Mouse (Mus musculus): ENCODE measurements around the gene Smn1. TPM values are rescaled to one million over a fixed set of nuclear protein-coding genes. Genes with fewer than 3 reads are reported as not detected.

Smn1 gene
- polyA plus RNA-seq, 1 experiment from 2014 or later = 39.3 TPM

Other genes with a start within 250 kb of the Smn1 start
- 44.1 and 50.1 TPM in 2 replicates for gene Cartpt, start 223.8 kb upstream of the Smn1 start, polyA plus RNA-seq (2015; fragmentation: Nextera tagmentation; extraction: Ambion mirVana)
- gene Mccc2, start 109.2 kb upstream of the Smn1 start, polyA plus RNA-seq (2015; fragmentation: Nextera tagmentation; extraction: Ambion mirVana) = 49.1 and 50.2 TPM in 2 replicates
- gene Bdp1, start 20.8 kb upstream of the Smn1 start, polyA plus RNA-seq (2015; fragmentation: Nextera tagmentation; extraction: Ambion mirVana) = 21.9 and 23.1 TPM in 2 replicates
- 114 and 132 TPM in 2 replicates for gene Serf1, start 16.8 kb upstream of the Smn1 start, polyA plus RNA-seq (2015; fragmentation: Nextera tagmentation; extraction: Ambion mirVana)
- 1.4 and 1.5 TPM in 2 replicates for gene Naip2, start 77.2 kb downstream of the Smn1 start, polyA plus RNA-seq (2015; fragmentation: Nextera tagmentation; extraction: Ambion mirVana)
- 1.7 and 2.0 TPM in 2 replicates for gene Naip5, start 121.5 kb downstream of the Smn1 start, polyA plus RNA-seq (2015; fragmentation: Nextera tagmentation; extraction: Ambion mirVana)
- 1.5 and 2.1 TPM in 2 replicates for gene Naip6, start 192.8 kb downstream of the Smn1 start, polyA plus RNA-seq (2015; fragmentation: Nextera tagmentation; extraction: Ambion mirVana)

All from stomach, embryonic 16.5 days (tissue).